Mouse (Mus musculus) heart, adult 2 months (tissue): ENCODE measurements around the gene Igfals.

Source experiments
- CTCF ChIP-seq: fragments of 200-600 bp; IDR thresholded peaks from 2 replicates; pipeline ENCODE4 v1.8.1; 2022; ENCODE audit warnings: antibody characterized with exemption, mild to moderate bottlenecking, moderate library complexity
- EP300 ChIP-seq: fragments of 200-500 bp; IDR thresholded peaks from 2 replicates; pipeline ENCODE4 v1.6.1; 2011; ENCODE audit warnings: low read depth, low read length, control low read depth; ENCODE audit not compliant: insufficient read depth

DNA sequence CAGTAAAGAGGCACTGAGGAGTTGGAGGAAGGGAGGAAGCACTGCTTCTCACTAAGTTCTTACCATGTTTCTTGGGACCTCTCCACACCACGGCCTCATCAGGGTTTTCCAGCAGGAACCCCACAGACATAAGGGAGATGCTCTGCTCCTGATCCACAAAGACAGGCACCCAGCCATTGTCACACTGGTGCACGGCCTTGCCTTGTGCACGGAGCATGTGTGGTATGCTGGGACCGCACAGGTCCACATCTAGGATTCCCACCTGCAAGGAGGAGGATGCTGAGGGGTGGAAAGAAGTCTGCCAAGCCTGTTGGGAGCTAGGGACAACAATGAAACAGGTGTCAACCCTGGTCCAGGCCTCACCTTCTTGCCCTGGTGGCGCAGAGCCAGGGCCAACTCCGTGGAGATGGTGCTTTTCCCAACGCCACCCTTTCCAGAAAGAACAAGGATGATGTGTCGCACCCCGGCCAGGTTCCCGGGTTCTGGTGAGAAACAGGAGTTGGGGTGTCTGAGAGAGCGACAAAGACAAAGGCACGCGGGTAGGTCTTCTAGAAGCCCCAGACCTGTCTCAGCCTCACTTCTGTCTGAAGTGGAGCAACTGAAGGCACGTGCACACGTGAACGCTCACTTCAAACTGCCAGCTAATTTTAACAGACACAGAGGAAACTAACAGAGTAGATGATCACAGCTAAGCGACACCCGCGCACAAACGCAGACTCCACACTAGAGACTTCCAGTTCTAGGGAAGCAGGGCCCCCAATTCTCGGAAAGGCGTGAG, 19.7 kb downstream of the Igfals start:
- TF ChIP-seq CTCF: no peak
- no peak for TF ChIP-seq EP300
